ENCODE assay signal across 15 mouse cellular contexts in genomic region chr5:147037601-147038000, GRCm38 (mm10). TPM values are rescaled to one million over a fixed set of nuclear protein-coding genes. Genes with fewer than 3 reads are reported as not detected.
DNase-seq lines count a peak whose midpoint lies in the region; ATAC-seq and TF ChIP-seq lines count a peak whose summit lies in the region.
"Had no signal": no experiment of that assay in that cellular context is flagged by ENCODE, and none has a peak within 500 bp of the region (broad histone marks: within the 10 kb centered on the region; RNA-seq: fewer than 3 reads in every experiment).

No protein-coding gene starts in this region.

- no peaks in the 10 kb centered on the region for H3K9me3 ChIP-seq in lung, embryonic 15.5 days
- no peaks in the 10 kb centered on the region for H3K9me3 ChIP-seq in embryonic facial prominence, embryonic 15.5 days (replicated peaks)
- no peaks in the 10 kb centered on the region for H3K9me3 ChIP-seq in stomach, embryonic 16.5 days (replicated peaks; ENCODE audit: control insufficient read depth, low read length)
- H3K9me3 ChIP-seq in forebrain, embryonic 12.5 days = no peaks in the 10 kb centered on the region
- H3K9me3 ChIP-seq: forebrain, embryonic 15.5 days; heart, embryonic 15.5 days; hindbrain, embryonic 13.5 days had no signal

- no peak overlapping the region for H3K9ac ChIP-seq in lung, embryonic 15.5 days
- no peak overlapping the region for H3K9ac ChIP-seq in embryonic facial prominence, embryonic 15.5 days
- no peak overlapping the region for H3K9ac ChIP-seq in stomach, embryonic 16.5 days (ENCODE audit: low read length)
- no peak overlapping the region for H3K9ac ChIP-seq in forebrain, embryonic 12.5 days
- H3K9ac ChIP-seq: forebrain, embryonic 15.5 days; heart, embryonic 15.5 days; hindbrain, embryonic 13.5 days had no signal

- no peak for TF ChIP-seq CTCF in kidney, adult 2 months (conservative IDR thresholded peaks at IDR 0.05; ENCODE audit: insufficient read depth, insufficient read length, low read depth, low read length)
- TF ChIP-seq CTCF in lung, adult 2 months (IDR thresholded peaks at IDR 0.05; ENCODE audit: insufficient read depth, low read length) = no peak

- no peak overlapping the region for H3K4me3 ChIP-seq in kidney, adult 2 months (ENCODE audit: insufficient read depth, low read depth, low read length)
- no peak overlapping the region for H3K4me3 ChIP-seq in lung, embryonic 15.5 days
- no peak overlapping the region for H3K4me3 ChIP-seq in lung, adult 2 months (replicated peaks; ENCODE audit: extremely low read depth, low read depth, low read length)
- H3K4me3 ChIP-seq in embryonic facial prominence, embryonic 15.5 days (replicated peaks) = no peak overlapping the region
- no peak overlapping the region for H3K4me3 ChIP-seq in stomach, embryonic 16.5 days (replicated peaks; ENCODE audit: low read length)
- H3K4me3 ChIP-seq in forebrain, embryonic 12.5 days (replicated peaks) = no peak overlapping the region
- H3K4me3 ChIP-seq: erythroblast, embryonic 14.5 days; forebrain, embryonic 15.5 days; heart, embryonic 15.5 days; hindbrain, embryonic 13.5 days had no signal

- ATAC-seq in lung, embryonic 15.5 days (ENCODE audit: borderline replicate concordance, extremely low read depth, low FRiP score, low TSS enrichment) = no peak
- ATAC-seq in embryonic facial prominence, embryonic 15.5 days (ENCODE audit: insufficient number of reproducible peaks, low FRiP score, low TSS enrichment, low read depth) = no peak
- no peak for ATAC-seq in stomach, embryonic 16.5 days (ENCODE audit: insufficient read depth, low FRiP score)
- no peak for ATAC-seq in forebrain, embryonic 12.5 days (ENCODE audit: low FRiP score)
- ATAC-seq: forebrain, embryonic 15.5 days; midbrain, embryonic 16.5 days had no signal

- no peak for DNase-seq in kidney, adult 2 months
- no peak for DNase-seq in kidney, postnatal 14 days
- DNase-seq in lung, adult 2 months = no peak
- DNase-seq: adrenal gland, postnatal 36 days; cerebellum, postnatal 10 days; kidney, postnatal 10 days had no signal

- peak overlapping the region; percentile 34; the same call in 1 of the 2 replicates for H3K27ac ChIP-seq in kidney, adult 2 months (ENCODE audit: insufficient read depth, low read depth, low read length)
- peak overlapping the region; percentile 59 for H3K27ac ChIP-seq in lung, embryonic 15.5 days
- 0 out of 2 replicates have a peak overlapping the region, but pooled peaks have one; percentile 34 for H3K27ac ChIP-seq in embryonic facial prominence, embryonic 15.5 days (replicated peaks)
- H3K27ac ChIP-seq in stomach, embryonic 16.5 days (ENCODE audit: low read length) = 0 out of 2 replicates have a peak overlapping the region, but pooled peaks have one; percentile 21
- no peak overlapping the region for H3K27ac ChIP-seq in forebrain, embryonic 12.5 days
- H3K27ac ChIP-seq: forebrain, embryonic 15.5 days; hindbrain, embryonic 13.5 days had no signal

- 0 out of 2 replicates have a peak, but pooled peaks cover 3% of the 10 kb centered on the region for H3K36me3 ChIP-seq in kidney, adult 2 months (ENCODE audit: control insufficient read depth, insufficient read depth, low read length)
- peaks cover 15% of the 10 kb centered on the region; the same call in 1 of the 2 replicates for H3K36me3 ChIP-seq in lung, embryonic 15.5 days
- peaks cover 12% of the 10 kb centered on the region for H3K36me3 ChIP-seq in embryonic facial prominence, embryonic 15.5 days
- peaks cover 11% of the 10 kb centered on the region; the same call in 1 of the 2 replicates for H3K36me3 ChIP-seq in stomach, embryonic 16.5 days (ENCODE audit: control insufficient read depth, insufficient read depth, low read length)
- no peaks in the 10 kb centered on the region for H3K36me3 ChIP-seq in forebrain, embryonic 12.5 days (replicated peaks)
- H3K36me3 ChIP-seq: forebrain, embryonic 15.5 days; hindbrain, embryonic 13.5 days had no signal

- H3K27me3 ChIP-seq in kidney, adult 2 months (replicated peaks; ENCODE audit: control insufficient read depth, insufficient read depth, low read length) = no peaks in the 10 kb centered on the region
- H3K27me3 ChIP-seq in lung, embryonic 15.5 days = no peaks in the 10 kb centered on the region
- no peaks in the 10 kb centered on the region for H3K27me3 ChIP-seq in embryonic facial prominence, embryonic 15.5 days
- H3K27me3 ChIP-seq in stomach, embryonic 16.5 days (ENCODE audit: control insufficient read depth, insufficient read depth, low read length) = no peaks in the 10 kb centered on the region
- no peaks in the 10 kb centered on the region; the same call in 1 of the 2 replicates for H3K27me3 ChIP-seq in forebrain, embryonic 12.5 days
- H3K27me3 ChIP-seq: forebrain, embryonic 15.5 days; heart, embryonic 15.5 days had no signal

- no peak for TF ChIP-seq POLR2A in kidney, adult 2 months (IDR thresholded peaks at IDR 0.05; ENCODE audit: low read depth, low read length)
- TF ChIP-seq POLR2A in lung, adult 2 months (IDR thresholded peaks at IDR 0.05; ENCODE audit: borderline replicate concordance, extremely low read depth, low read depth, low read length) = no peak

- H3K4me2 ChIP-seq in lung, embryonic 15.5 days = no peak overlapping the region
- no peak overlapping the region for H3K4me2 ChIP-seq in embryonic facial prominence, embryonic 15.5 days (replicated peaks)
- no peak overlapping the region for H3K4me2 ChIP-seq in stomach, embryonic 16.5 days (ENCODE audit: low read depth, low read length)
- H3K4me2 ChIP-seq in forebrain, embryonic 12.5 days = no peak overlapping the region
- H3K4me2 ChIP-seq: forebrain, embryonic 15.5 days; heart, embryonic 15.5 days; hindbrain, embryonic 13.5 days had no signal

- WGBS in kidney, adult 2 months = 57% methylated on average over 3 of the region's 3 CpGs
- WGBS in lung, embryonic 15.5 days = 37% methylated on average over 3 of the region's 3 CpGs
- WGBS in lung, adult 2 months = 31% methylated on average over 3 of the region's 3 CpGs
- 57% methylated on average over 3 of the region's 3 CpGs for WGBS in embryonic facial prominence, embryonic 15.5 days
- WGBS in stomach, embryonic 16.5 days = 42% methylated on average over 3 of the region's 3 CpGs
- WGBS in forebrain, embryonic 12.5 days = 83% methylated on average over 3 of the region's 3 CpGs

- H3K4me1 ChIP-seq in kidney, adult 2 months (ENCODE audit: control insufficient read depth, insufficient read depth, low read length) = peaks cover 8% of the 10 kb centered on the region; the same call in 1 of the 2 replicates
- H3K4me1 ChIP-seq in lung, embryonic 15.5 days = peaks cover 48% of the 10 kb centered on the region
- peaks cover 53% of the 10 kb centered on the region for H3K4me1 ChIP-seq in lung, adult 2 months (ENCODE audit: control insufficient read depth, insufficient read depth, low read length)
- H3K4me1 ChIP-seq in embryonic facial prominence, embryonic 15.5 days = peaks cover 29% of the 10 kb centered on the region
- peaks cover 20% of the 10 kb centered on the region for H3K4me1 ChIP-seq in stomach, embryonic 16.5 days (ENCODE audit: control insufficient read depth, insufficient read depth, low read length)
- H3K4me1 ChIP-seq in forebrain, embryonic 12.5 days = peaks cover 6% of the 10 kb centered on the region

RNA-seq across cellular contexts. Expression of gene Lnx2, which starts 38.8 kb away (rescaled TPM):
- 24.1 TPM in 2 replicates for polyA plus RNA-seq in kidney, adult 2 months (2012; rRNA removed)
- polyA plus RNA-seq in lung, embryonic 15.5 days (2015; fragmentation: Nextera tagmentation; extraction: Ambion mirVana) = 15.8 and 17.2 TPM in 2 replicates
- 57.3 and 80.7 TPM in 2 replicates for polyA plus RNA-seq in lung, adult 2 months (2012; rRNA removed)
- polyA plus RNA-seq in embryonic facial prominence, embryonic 15.5 days (2015; fragmentation: Nextera tagmentation; extraction: Ambion mirVana) = 14.8 and 17.2 TPM in 2 replicates
- 18.3 and 20.5 TPM in 2 replicates for polyA plus RNA-seq in stomach, embryonic 16.5 days (2015; fragmentation: Nextera tagmentation; extraction: Ambion mirVana)
- 7.4 and 7.7 TPM in 2 replicates for polyA plus RNA-seq in forebrain, embryonic 12.5 days (2016; fragmentation: Nextera tagmentation; extraction: Ambion mirVana)

RNA-seq across cellular contexts. Expression of gene Polr1d, which starts 39.2 kb away (rescaled TPM):
- polyA plus RNA-seq in kidney, adult 2 months (2012; rRNA removed) = 44.8 and 55.9 TPM in 2 replicates
- 115 and 121 TPM in 2 replicates for polyA plus RNA-seq in lung, embryonic 15.5 days (2015; fragmentation: Nextera tagmentation; extraction: Ambion mirVana)
- 31.6 and 36.8 TPM in 2 replicates for polyA plus RNA-seq in lung, adult 2 months (2012; rRNA removed)
- 139 and 142 TPM in 2 replicates for polyA plus RNA-seq in embryonic facial prominence, embryonic 15.5 days (2015; fragmentation: Nextera tagmentation; extraction: Ambion mirVana)
- 142 and 145 TPM in 2 replicates for polyA plus RNA-seq in stomach, embryonic 16.5 days (2015; fragmentation: Nextera tagmentation; extraction: Ambion mirVana)
- 96.9 and 99.6 TPM in 2 replicates for polyA plus RNA-seq in forebrain, embryonic 12.5 days (2016; fragmentation: Nextera tagmentation; extraction: Ambion mirVana)
